Mouse (Mus musculus) urinary bladder, postnatal 36 days (tissue): Measurements from ENCODE around the gene Usp54.
A peak's percentile ranks its signal among the peaks of the same experiment; 100 is the strongest.
"Not testable (repeated sequence)": the region's sequence is repeated elsewhere in the genome, so short reads cannot be mapped to it uniquely, and the experiment has no call there.

Source experiments
- DNase-seq, 2 experiments: peaks; one replicate each; pipeline ENCODE4 v3.0.0; 2022; ENCODE audit warnings: low spot score in 2 of 2, mixed read lengths in 1 of 2

The Usp54 gene

DNA sequence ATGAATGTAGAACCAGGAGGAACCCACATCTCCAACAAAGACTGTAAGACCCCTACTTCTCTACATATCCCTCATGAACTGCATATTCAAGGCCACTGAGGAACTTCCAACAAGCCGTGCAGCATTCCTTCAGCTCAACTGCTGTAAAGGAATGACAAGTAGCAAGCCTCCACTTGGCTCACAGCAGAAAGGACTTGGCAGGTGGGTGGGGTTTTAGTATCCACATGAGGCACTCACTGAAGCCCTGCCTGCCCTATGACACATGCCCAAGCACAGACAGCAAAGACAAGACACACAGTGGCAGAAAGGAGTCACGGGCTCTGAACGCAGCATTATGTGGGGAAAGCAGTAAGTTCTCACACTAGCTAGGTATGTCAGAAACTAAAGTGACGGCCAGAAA is 30.7 kb downstream of the Usp54 start:
- DNase-seq, result peak in 1 of 2 experiments; percentile 54

DNA sequence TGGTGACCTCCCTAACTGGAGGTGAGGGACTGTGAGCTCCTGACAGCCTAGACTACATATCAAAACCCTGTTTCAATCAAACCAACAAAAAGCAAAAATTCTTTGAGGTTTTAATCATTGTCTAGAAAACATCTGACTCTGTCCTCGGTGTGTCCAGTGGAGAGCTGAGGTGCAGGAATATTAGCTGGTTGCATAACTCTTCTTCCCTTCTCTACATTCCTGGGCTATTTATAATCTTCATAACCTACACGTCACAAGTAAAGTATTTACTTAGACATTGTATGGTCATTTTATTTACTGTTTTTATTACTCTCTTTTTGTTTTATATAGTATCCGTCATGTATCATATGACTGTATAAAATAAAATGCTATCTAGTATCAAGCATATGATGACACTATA is 31.3 kb downstream of the Usp54 start:
- DNase-seq, result no peak

DNA sequence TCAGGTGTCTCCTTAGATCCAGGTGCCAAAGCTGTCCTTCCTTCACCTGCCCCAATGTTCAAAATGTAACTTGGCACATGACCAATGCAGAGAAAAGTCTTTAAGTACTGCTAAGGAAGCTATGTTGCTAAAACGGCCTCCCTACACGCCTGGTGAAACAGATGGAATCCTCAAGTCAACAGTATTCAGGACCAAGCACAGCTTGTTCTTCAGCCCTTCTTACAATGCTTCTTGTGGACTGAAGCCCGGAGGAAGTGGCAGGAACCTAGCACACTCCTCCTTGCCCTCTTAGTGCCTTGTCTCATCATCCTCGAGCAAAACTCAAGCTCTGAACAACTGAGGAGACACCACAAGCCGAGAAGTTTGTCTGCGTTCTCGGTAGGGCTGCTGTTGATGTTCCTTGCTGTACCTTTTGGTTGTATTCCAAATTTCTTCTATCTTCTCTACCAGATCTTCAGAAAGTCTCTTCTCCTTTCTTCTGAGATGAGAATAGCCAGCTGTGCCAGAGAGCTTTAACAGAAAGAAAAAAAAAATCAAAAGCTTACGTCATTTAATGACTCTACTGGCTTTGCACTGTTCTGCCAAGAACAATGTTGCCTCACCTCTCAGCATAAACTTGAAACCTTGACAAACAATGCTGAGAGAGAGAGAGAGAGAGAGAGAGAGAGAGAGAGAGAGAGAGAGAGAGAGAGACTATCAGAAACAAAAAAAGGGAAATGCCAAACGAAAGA is 33.3 kb downstream of the Usp54 start:
- no peak for DNase-seq

DNA sequence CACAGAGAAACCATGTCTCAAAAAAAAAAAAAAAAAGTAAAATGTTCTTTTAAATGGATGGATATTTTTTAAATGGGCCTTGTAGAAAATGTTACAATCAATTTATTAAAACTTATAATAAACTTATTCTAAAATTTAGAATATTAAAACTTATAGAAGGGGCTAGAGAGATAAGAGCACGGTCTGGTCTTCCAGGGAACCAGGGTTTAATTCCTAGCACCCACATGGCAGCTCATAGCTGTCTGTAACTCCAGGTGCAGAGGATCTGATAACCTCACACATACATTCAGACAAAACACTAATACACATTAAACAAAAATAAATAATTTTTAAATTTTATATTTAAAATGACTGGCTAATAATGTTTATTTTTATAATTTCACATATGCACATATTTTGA is 39.6 kb downstream of the Usp54 start:
- no peak for DNase-seq

DNA sequence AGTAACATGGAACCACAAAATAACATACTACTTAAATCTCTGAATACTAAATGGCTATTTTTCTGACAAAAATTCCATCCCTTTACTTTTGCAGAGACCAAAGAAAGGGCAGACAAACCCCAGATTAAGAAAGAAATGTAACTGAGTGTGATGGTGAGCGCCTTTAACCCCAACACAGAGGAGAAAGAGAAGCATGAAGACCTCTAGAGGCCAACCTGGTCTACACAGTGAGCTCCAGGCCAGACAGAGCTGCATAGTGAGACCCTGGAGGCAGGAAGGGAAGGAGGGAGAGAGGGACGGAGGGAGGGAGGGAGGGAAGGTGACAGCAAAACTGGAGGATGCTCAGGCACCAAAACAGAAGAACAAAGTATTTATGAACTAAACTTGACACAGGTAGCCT is 40.7 kb downstream of the Usp54 start:
- DNase-seq, result no peak

DNA sequence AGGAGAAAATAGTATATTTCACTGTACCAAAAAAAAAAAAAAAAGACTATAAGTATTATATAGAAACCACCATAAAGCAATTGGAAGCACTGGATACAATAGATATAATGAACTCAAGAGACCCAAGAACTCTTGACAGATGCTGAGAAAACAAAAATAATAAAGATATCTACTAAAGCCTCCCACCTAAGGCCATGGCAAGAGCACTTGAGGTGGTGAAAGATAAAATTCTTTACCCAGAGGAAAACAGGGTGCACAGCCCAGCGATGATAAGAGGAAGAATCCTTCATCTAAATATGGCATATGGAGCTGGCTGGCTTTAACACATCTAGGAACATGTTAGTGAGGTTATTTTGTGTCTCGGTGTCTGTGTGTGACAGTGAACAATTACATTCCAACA is 41.3 kb downstream of the Usp54 start:
- DNase-seq, result no peak

DNA sequence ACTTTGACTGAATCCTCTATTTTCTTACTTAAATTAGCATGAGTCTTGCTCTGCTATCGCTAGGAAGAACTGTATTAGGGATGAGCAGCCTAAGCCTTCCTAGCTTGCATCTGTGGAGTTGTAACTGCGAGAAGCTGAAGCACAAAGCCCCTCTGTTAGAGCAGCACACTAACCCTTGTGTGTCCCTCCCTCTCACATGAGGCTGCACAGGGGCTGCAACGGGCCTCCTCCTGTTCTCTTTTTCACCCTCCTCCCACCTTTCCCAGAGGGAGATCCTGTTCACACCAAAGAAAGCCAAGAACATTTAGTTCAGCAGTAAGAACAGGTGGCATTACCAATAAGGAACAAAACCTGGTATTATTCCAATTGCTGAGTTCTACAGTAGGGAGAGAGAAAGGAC is 45.1 kb downstream of the Usp54 start:
- no peak for DNase-seq

DNA sequence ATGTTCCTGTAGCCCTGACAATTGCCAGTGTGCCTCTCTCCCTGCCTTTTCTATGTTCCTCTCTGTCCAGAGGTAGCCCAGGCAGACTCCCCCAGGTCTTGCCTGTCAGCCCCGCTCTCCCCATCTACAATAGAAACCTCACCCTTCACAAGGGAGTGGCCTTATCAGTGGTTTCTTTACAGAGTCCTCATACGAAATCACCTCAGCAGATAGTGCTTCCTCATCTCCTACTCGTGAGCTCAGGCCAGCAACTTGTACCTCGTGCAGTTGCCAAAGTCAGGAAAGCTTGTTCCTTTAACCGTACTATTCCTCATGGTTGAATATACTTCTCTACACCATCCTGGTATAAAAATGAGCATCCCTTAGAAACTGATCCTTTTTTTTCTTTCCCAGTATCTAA is 53.4 kb downstream of the Usp54 start:
- no peak for DNase-seq

DNA sequence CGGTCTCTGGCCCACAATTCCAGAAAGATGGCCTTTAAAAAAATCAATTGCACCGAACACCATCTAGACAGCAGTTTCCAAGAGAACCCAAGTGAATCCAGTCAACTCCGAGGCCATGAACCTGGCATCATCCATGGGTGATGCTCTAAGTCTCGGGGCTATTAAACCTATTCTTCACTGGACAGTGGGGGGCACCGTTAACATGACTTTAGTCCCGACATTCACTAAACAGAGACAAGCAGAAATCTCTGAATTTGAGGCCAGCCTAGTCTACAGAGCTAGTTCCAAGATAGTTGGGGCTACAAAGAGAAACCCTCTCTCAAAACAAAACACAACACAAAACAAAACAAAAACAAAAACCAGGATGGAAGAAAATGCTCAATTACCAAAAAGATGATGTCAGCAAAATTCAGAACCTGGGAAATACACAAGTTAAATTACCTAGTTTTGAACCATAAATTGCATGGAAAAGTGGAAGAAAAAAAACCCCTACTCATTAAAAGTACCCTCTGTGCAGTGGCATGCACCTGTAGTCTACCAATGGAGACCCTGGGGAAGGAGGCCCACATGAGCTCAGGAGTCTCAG is 61.9 kb downstream of the Usp54 start:
- no peak for DNase-seq

DNA sequence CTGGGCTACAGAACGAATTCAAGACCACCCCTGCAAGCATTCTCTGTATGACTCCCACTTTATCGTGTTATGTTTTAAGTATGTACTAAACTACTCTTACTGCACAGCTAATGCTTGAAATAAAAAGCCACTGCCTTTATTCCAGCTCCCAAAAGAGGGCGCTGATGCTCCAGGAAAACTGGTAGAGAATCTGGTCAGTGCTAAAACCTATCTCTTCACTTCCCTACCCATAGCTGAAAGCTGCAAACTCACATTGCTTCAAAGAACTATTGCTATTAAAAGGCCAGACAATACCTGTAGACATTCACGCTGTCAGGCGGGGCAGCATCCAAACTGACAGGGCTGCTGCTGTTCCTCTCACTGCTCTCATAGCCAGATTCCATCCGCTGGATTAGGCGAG is 64.7 kb downstream of the Usp54 start:
- DNase-seq, result peak; percentile 57 to 70

DNA sequence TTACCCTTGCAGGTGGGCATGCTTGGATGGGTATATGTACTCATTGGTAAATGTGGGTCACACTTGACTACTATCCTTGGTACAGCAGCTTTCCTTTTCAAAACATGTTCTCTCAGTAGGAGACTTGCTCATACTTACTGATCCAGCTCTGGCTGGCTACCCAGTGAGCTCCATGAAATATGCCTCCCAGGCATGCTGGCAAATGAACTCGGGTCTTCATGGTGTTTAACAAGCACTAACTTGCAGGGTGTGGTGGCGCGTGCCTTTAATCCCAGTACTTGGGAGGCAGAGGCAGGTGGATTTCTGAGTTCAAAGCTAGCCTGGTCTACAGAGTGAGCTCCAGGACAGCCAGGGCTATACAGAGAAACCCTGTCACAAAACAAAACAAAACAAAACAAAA is 67.7 kb downstream of the Usp54 start:
- DNase-seq, result not testable (repeated sequence)

DNA sequence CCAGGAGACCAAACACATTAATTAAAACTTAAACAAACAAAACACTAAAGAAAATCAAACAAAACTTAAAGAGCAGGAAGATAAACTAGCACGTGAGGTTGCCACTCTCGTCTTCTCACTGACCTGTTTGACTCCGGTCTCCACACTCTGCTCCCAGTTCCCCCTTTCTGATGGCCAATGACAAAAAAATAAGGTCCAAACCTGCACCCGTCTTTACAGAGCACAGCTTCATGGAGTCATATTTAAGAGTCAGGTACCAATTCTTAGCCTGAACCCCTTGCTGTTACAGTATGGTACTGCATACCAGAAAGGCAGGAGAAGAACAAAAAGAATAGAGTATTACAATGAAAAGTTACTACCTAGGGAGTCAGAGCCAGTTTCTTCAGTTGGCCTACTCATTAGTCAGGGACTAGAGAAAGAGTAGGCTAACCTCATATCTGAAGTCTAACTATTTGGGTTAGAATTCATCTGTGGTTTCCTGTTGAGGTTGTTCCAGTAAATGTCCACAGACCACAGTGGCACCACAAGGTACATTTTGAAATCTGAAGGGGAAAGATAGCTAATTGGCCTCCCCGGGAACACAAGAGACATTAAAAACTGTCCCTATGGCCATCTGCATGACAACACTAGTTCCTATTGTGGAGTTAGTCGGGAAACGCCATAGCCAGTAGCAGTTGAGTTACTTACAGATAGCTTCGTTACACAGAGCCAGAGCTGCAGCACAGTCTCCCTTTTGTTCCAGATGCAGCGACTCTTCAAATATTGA is 75.4 kb downstream of the Usp54 start:
- DNase-seq, result no peak

DNA sequence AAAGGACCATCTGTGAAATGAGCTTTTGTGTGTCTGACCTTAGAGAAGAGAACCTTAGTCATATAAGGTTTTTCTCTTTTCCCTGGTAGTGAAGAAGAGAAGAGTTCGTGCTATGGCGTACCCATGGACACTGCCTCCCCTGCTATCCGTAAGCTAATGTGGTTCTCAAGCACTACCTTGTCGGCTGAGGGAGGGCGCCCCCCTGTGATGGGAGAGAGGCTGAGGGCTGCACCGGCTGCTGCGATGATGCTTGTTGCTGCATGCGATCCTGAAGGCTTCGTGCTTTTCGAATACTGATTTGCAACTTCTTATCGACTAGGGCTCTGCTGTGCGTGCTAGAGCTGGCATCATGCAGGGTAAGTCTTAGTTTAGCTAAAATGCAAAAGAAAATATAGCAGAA is 76.2 kb downstream of the Usp54 start:
- no peak for DNase-seq

DNA sequence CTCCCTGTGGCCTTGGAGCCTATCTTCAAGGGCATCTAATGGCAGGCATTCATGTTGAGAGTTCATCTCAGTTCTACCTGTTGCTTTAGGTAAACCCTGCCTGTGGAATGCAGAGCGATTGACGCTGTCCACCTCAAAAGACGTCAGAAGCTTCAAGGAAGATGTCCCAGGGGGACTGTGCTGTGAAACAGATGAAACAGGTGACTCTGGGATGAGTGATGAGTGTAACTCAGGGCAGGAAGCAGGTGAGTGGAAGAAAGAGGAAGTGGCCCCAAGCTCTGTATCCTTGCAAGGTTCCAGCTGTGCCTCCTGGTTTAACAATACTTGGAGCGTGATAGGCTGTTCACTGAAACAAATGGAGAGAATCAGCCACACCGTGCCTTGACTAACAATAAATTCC is 79.0 kb downstream of the Usp54 start:
- no peak for DNase-seq

DNA sequence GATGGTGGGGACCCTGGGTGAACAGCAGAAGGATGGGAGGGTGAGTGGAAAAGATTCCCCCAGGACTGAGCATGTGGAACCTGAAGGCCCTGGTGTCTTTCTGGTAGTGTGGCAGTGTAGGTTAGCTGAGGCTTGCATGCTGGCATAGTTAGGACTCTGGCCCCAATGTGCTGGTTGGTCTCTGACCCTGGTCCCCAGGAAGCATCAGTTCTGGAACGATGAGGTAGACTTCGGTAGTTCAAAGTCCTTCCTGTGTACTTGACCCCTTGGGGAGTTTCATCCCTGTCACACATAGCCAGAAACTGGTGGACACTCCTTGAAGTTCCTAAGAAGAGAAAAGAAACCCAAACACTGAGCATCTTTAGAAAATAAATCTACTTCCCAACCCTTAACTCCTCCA is 90.7 kb downstream of the Usp54 start:
- no peak for DNase-seq

DNA sequence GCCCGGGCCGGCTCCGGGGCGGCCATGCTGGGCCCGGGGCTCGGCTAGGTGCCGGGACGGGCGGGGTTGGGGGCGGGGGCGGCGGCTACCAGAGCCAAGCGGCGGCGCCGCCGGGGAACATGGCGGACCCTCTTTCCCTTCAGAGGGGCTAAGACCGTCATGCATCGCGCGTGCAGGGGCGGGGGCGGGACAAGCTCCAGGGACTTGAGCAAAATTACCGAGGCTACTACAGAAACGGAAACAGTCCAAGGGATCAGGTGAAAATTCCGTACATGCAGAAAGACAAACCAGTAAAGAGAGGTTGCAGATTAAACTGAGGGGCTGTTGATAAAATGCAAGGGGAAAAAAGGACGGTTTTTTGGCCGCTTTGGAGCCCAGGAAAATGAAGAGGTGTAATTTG is 94.4 kb downstream of the Usp54 start, which contains the start of gene Ppp3cb:
Gene Ppp3cb, minus strand, starts transcription at position 159 of the 400 bp plus-strand sequence.
- DNase-seq, result no peak

DNA sequence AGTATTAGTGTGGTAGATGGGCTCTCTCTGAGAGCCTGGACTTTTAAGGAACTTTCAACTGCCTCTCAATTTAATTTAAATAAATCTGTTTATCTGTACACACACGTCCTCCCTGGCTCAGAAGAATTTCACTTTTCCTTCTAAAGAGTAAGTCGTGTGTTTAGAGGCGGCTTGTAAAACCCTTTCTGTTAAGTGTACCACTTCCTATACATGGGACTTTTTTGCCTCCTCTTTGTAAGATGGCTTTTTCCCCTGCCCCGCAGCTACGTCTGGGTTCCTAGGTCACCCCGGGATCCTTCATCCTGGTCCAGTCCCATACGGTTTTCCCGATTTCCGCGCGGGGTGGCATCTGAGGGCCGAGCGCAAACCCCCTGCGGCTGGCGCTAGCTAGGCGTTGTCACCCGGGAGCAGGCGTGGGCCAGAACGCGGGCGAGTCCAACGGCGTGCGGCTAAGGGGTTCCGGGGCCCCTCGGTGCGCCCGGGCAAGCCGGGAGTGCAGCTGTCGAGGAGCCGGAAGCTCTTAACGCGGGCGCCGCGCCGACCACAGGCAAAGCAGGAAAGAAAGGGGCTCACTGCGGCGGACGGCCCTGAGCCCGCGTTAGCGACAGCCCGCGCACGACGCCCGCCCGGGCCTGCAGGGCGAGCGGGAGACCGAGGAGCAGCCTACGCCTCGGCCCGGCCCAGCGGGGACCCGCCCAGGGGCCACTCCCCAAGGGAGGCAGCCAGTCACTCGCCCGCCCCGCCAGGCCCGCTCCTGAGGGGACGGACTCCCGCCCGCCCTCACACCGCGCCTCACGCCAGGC is 95.1 kb downstream of the Usp54 start:
- DNase-seq, result peak; percentile 86 to 94

DNA sequence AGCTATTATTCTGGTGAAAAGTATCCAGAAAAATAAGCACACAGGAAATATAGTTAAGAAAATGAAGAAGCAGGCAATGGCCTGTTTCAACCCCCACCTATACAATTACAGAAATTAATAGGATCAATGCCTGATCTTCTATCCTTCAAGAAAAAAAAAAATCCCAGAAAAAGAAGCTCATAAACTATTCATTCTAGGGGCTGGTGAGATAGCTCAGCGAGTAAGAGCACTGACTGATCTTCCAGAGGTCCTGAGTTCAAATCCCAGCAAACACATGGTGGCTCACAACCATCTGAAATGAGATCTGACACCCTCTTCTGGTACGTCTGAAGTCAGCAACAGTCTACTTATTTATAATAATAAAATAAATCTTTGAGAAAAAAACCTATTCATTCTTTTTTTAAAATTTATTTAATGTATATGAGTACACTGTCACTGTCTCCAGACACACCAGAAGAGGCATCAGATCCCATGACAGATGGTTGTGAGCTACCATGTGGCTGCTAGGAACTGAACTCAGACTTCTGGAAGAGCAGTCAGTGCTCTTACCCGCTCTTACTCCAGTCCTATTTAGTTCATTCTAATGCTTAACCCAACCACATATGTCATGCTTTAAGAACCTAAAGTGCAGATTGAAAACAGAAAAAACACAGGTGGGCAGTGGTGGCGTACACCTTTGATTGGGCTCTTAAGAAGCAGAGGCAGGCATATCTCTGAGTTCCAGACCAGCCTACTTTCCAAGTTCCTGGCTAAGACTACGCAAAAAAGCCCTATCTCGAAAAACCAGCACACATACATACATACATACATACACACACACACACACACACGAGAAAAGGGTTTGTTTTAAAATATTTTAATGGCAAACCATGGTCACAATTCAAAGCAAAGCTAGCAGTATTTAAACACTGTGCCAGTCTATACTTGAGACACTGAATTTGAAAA is 96.1 kb downstream of the Usp54 start:
- DNase-seq, result no peak

DNA sequence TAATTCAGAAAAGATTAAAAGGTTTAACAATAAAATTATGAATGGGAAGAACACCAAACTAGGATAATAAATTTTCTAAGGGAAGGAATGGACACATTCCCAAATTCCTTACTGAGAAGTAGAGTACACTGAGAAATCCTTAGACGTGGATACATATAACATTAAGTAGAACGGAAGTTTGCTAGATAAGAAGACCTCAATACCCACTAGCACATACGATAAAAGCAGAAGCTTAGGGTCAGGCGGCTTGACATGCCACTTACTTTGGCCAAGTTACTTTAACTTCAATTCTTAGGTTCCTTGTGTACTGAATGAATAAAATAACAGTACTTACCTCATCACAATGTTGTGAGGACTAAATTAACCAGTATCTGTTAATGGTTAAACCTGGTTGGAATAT is 111.2 kb downstream of the Usp54 start:
- DNase-seq, result no peak

DNA sequence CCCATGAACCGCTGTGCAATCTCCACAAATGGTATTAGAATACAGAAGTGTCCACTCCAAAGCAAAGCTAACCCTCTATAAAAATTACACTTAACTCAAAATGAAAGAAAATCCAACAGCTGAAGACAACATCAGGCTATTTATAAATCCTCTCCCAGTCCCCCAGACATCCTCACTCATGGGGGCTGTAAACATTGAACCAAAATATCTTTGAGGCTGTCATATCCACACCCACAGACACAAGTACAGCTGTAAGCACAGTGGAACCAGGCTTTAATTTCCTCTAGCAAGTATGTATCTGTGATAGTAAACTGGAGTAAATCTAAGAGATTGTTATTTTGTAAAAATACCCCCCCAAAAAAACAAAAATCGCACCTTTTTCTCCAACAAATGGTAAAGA is 120.7 kb downstream of the Usp54 start:
- no peak for DNase-seq

DNA sequence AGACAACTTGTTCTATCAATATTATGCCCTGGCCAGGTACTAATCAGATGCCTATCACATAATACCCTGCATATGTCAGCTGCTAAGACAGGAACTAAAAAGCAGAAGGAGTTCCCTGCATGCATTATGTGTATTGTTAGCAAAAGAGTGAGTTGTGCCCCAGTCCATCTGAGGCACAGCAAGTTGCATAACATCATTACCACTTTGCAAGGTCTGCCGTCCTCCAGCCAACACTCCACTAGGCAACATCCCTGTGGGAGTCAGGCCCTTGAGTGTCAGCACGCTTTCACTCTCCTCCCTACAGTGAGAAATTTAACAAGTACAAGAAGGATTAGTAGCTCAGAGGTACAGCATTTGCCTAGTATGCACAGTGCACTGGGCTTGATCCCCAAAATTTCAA is 132.4 kb downstream of the Usp54 start:
- DNase-seq, result no peak
